Mouse (Mus musculus) urinary bladder, postnatal 36 days (tissue): ENCODE data around the gene Tmem265.

Experiments
- DNase-seq, 2 experiments: peaks; one replicate each; pipeline ENCODE4 v3.0.0; 2022; ENCODE audit warnings: low spot score in 2 of 2, mixed read lengths in 1 of 2

The Tmem265 gene

DNA sequence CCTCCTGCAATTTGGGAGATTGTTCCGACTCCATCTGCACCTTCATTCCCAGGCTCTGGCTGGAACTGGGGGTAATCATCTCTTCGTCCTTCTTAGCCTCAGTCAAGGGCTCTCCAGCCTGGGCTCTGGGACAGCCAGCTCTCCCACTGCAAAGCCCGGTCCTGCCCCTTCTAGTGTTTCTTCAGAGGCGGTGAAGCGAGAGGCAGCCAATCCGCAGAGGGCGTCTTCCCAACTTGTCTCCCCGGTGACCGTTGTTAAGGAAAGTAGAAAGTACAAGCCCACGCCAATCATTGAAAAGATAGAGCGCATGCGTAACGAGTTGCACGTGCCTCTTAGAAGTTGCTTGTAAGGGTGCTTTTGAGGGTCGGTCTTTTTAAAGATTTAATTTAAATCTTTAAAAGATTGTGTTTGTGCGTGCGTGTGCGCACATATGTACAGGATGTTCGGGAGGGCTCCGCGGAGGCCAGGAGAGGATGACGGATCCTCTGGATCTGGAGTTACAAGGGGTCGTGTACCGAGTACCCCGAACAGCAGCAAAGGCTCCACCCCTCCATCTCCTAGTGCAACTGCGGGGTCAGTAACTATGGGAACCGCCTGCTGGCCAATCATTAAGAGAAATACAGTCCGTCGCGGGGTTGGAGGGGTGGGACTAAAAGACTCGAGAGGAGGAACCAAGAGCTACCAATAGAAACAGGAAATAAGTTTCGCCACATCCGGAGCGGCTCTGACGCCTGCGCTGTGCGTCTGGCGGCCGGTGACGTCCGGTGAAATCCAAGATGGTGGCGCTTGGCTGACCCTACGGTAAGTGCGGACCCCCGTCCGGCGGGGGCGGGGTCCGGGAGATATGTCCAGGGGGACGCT is 27.1 kb downstream of the Tmem265 start, which contains the start of the genes Ccdc189 and Rnf40:
Ccdc189 (minus strand) TSS at position 585 of the 861 bp plus-strand sequence.
Rnf40 (plus strand) TSS at position 757 of the 861 bp plus-strand sequence.
- DNase-seq, result peak; percentile 86 to 93

DNA sequence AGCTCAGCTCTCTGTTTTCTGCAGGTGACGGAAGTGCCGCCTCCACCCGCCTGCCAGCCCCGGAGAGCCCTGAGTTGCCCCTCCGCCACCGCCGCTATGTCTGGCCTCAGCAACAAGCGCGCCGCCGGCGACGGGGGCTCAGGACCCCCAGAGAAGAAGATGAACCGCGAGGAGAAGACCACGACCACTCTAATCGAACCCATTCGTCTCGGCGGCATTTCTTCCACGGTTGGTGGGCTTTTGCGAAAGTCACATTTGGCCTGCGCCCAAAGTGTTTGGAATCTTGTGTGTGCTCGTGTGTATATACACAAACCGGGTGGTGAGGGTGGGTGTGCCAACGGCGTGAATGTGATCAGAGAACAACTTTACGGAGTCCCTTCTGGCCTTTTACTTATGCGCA is 27.7 kb downstream of the Tmem265 start:
- no peak for DNase-seq

DNA sequence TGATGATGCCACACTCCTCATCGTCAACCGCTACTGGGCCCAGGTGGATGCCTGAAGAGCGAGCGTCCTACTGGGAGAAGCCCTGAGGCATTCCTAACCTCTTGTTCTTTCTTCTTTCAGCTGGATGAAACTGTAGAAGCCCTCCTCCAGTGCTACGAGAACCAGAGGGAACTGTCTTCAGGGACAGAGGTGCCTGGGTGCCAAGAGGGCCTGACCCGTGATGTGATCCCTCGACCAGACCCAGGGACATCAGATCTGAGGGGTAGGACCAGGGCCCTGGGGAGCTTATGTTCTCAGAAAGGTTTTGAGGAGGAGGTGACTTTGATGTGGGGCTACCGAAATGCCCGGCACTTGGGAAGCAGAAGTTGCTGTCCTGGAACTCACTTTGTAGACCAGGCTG is 28.4 kb downstream of the Tmem265 start:
- no peak for DNase-seq

DNA sequence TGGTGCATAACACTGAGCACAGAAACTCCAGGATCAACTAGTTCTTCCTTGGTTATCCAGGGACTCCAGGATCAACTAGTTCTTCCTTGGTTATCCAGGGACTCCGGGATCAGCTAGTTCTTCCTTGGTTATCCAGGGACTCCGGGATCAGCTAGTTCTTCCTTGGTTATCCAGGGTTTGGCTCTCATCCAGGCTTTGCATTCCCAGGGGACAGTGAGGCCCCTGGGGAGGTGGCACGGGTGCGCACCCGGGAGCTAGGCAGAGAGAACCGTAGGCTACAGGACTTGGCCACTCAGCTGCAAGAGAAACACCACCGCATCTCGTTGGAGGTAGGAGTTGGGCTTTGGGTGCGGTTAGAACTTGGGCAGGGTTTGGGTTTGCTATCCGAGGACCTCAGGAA is 29.9 kb downstream of the Tmem265 start:
- DNase-seq, result no peak

GRCm38 (mm10) chr7:127592575-127592974 is 31.4 kb downstream of the Tmem265 start:
- DNase-seq, result no peak

- DNase-seq, result no peak
Measured at GRCm38 (mm10) chr7:127596747-127597146, 35.6 kb downstream of the Tmem265 start.

GRCm38 (mm10) chr7:127600612-127601011 is 39.4 kb downstream of the Tmem265 start:
- no peak for DNase-seq

- DNase-seq, result no peak
Measured at GRCm38 (mm10) chr7:127601735-127602134, 40.5 kb downstream of the Tmem265 start.

DNA sequence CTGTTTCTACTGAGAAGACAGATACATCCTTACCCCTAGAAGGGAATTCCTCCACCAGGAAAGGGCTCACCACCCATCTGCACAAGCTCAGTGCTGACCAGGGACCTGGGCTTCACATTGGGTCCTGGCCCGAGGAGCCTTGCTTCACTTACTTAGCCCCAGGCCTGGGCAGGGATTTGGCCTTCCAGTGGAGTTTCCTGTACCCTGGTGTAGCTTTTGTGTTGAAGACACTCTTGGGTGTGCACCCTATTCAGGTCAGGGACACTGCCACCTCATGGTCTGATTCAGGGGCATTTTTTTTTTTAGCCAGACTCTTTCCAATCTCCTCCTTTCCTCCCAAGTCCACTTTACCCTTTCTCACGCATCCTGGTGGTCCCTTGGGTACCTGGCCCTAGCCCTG is 41.7 kb downstream of the Tmem265 start:
- DNase-seq, result no peak

- no peak for DNase-seq
Measured at GRCm38 (mm10) chr7:127604256-127604655, 43.1 kb downstream of the Tmem265 start.

DNA sequence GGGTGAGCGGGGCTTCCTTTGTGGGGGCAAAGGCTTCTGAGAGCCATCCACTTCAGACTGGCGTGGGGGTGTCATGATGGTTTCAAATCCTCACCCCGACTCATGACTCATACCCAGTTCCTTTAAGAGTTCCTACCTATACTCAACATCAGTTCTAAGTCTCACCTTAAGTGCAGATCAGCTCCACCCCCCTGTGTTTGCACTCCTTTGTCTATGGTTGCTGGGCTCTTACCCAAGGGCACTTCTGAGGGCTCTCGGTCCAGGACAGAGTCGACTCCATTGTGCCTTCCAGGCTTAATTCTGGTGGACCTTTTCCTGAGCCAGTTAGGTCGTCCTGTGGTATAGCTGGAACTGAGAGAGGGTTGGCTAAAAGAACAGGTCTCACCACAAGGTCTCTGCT is 46.0 kb downstream of the Tmem265 start:
- DNase-seq, result no peak

DNA sequence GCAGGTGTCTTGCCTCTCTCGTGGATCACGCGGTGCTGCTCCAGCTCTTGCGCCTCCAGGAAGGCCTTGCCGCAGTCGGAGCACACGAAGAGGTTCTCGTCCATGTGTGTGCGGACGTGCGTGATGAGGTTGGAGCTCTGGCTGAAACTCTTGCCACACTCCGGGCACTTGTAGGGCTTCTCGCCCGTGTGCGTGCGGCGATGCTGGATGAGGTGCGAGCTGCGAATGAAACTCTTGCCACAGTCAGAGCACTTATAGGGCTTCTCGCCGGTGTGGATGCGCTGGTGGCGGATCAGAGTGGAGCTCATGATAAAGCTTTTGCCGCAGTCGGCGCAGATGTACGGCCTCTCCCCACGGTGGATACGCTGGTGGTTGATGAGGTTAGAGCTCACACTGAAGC is 49.8 kb downstream of the Tmem265 start:
- no peak for DNase-seq

- no peak for DNase-seq
Measured at GRCm38 (mm10) chr7:127611561-127611960, 50.4 kb downstream of the Tmem265 start.

DNA sequence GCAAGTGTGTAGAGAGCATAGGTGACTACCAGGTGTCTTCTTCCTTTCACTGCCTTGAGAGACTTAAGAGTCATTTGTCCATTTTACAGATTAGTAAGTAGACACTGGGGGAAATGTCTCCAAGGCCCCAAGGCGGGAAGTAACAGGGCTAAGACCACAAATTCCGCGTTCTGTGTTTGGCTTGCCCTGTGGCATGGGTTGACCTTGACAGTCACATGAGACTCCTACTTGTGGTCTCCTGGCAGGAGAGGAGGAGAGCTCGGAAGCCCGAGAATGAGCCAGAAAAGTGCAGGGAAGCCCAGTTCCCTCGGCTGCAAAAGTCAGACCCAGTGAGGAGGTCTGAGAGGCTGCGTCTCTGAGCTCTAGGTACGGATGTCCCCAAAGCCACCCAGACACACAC is 52.3 kb downstream of the Tmem265 start:
- no peak for DNase-seq

GRCm38 (mm10) chr7:127614091-127614490 is 52.9 kb downstream of the Tmem265 start:
- DNase-seq, result no peak

DNA sequence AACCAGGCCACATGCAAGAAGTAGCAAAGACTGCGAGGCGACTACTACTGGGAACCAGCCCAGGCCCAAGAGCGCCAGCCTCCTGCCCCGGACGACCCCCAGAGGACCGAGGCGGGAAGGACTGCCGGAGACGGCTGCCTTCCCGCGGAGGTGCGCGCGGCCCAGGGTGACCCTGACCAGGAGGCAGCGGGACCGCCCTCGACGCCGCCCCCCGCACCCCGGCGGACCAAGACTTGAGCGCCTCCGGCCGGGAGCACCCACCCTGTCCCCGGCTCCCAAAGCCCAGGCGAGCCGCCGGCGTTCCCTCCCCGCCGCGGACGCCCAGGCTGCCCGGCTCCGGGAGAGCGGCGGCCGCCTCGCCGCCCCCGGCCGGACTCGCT is 53.3 kb downstream of the Tmem265 start:
- DNase-seq, result peak; percentile 32 to 37

GRCm38 (mm10) chr7:127614891-127615843 is 54.0 kb downstream of the Tmem265 start, which contains the start of gene Zfp629:
TSS of gene Zfp629 (minus strand) at chr7:127615797.
- DNase-seq, result peak; percentile 65 to 72

GRCm38 (mm10) chr7:127616336-127616735 is 55.1 kb downstream of the Tmem265 start:
- no peak for DNase-seq
